Mouse (Mus musculus): ENCODE results near the gene Armc2. TPM values are rescaled to one million over a fixed set of nuclear protein-coding genes. Genes with fewer than 3 reads are reported as not detected.

Gene Armc2
- polyA plus RNA-seq, 1 experiment from 2014 or later, result 1.1 TPM

DNA sequence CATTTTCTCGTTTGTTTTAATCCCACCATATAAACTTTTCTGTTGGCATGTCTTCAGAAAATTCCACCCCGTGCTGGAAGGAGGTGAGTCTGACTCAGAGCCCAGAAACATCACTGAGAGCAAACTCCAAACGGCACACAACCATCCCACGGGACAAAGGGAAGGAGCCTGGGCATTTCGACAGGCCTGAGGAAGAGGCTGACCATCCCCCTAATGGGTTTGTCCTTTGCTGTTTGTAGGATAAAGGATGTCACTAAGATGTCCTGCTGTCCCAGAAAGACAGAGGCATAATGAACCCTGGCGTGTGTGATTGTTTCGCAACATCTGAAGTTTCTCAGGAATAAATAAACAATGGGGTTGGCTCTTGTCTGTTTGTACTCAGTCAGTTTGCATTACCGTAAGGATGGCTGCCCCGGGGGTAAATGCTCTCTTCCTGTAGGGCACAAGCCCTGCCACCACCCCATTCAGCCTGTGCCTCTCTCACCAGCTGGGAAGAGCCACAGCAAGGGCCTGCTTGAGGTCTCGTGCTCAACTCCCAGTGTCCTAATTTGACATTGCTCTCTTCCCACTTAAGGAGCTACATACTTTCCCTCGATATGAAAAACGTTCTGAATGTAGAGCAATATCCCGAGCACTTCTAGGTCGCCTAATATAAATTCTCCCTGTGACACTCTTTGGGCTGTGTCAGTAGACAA lies 26.7 kb downstream of the Armc2 start:
- no peak overlapping the region for H3K4me2 ChIP-seq
- H3K9ac ChIP-seq, result no peak overlapping the region
- no peaks in the 10 kb centered on the region for H3K36me3 ChIP-seq
- no peak overlapping the region for H3K27ac ChIP-seq
- no peak for ATAC-seq (replicated peaks; ENCODE audit: low FRiP score)
- no peaks in the 10 kb centered on the region; the same call in 1 of the 2 replicates for H3K27me3 ChIP-seq
- no peak overlapping the region for H3K4me3 ChIP-seq (replicated peaks)
- H3K9me3 ChIP-seq (replicated peaks), result no peaks in the 10 kb centered on the region
- 32% methylated on average over 14 of the region's 14 CpGs for WGBS
- H3K4me1 ChIP-seq, result 0 out of 2 replicates have a peak, but pooled peaks cover 11% of the 10 kb centered on the region

DNA sequence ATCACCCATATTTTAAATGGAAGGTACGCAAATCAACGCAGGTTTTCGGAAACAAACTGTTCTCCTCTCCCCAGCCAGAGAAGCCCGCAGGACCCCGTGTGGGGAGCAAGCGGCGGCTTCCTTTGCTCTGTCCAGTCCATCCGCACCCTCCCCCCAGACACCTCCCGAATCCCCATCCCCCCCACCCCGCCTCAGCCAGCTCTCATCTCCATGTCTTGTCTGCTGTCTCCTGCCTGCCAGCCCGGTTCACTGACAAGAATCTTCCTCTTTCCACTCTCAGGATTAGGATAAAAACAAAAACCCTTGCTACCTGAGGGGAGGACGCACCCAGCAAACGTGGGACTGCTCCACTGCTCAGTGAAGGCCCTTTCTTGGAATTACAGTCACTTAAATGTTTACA lies 27.3 kb downstream of the Armc2 start:
- Histone ChIP-seq H3K4me1 (0 out of 2 replicates have a peak, but pooled peaks cover 6% of the 10 kb centered on the region), H3K9ac (no peak overlapping the region), H3K9me3 (replicated peaks) (no peaks in the 10 kb centered on the region), H3K27ac (no peak overlapping the region), H3K4me3 (replicated peaks) (no peak overlapping the region), H3K27me3 (no peaks in the 10 kb centered on the region; the same call in 1 of the 2 replicates), H3K4me2 (no peak overlapping the region), H3K36me3 (no peaks in the 10 kb centered on the region)
- no peak for ATAC-seq (replicated peaks; ENCODE audit: low FRiP score)
- WGBS, result 29% methylated on average over 13 of the region's 13 CpGs

DNA sequence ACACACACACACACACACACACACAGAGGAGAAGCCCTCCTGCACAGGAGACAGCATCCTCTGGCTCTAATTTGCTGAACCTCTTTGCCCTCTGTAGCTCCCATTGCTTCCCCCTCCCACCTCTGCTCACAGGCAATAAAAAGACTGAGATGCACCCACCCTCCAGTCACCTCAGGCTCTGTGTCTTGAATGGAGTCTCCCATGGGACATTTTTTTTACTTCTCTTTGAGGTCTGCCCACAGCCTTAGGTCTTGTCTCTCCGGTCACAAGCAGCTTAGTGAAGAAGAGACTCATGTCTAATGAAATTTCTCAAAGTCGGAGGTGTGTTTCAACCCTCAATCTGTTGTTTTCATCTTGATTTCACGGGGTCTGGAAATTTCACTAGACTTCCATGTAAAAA lies 29.3 kb downstream of the Armc2 start:
- Histone ChIP-seq H3K9ac (no peak overlapping the region), H3K4me1 (0 out of 2 replicates have a peak, but pooled peaks cover 6% of the 10 kb centered on the region), H3K27ac (no peak overlapping the region), H3K4me3 (replicated peaks) (no peak overlapping the region), H3K4me2 (no peak overlapping the region), H3K36me3 (no peaks in the 10 kb centered on the region), H3K27me3 (no peaks in the 10 kb centered on the region; the same call in 1 of the 2 replicates), H3K9me3 (replicated peaks) (no peaks in the 10 kb centered on the region)
- no peak for ATAC-seq (replicated peaks; ENCODE audit: low FRiP score)
- 90% methylated on average over 3 of the region's 3 CpGs for WGBS

DNA sequence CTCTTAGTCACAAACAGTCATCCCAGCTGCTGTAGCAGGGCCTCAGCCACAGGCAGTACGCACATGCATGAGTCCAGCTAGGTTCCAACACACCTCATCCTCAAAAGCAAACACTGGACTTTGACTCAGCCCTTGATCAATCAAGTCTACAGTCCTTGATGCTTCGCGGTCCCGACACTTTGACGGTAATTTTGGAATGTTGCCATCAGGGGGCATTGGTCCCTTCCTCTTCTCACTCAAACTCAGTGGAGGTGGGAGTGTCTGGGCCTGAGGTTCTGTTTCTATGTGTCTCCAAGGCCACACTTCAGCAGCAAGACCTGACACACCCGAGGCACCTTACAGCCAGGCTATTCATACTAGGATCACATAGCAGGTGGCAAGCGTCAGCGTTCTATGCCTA lies 32.1 kb downstream of the Armc2 start:
- H3K27ac ChIP-seq, result no peak overlapping the region
- H3K27me3 ChIP-seq, result no peaks in the 10 kb centered on the region; the same call in 1 of the 2 replicates
- no peaks in the 10 kb centered on the region for H3K4me1 ChIP-seq
- 75% methylated on average over 8 of the region's 8 CpGs for WGBS
- no peak overlapping the region for H3K4me3 ChIP-seq (replicated peaks)
- ATAC-seq (replicated peaks; ENCODE audit: low FRiP score), result no peak
- no peak overlapping the region for H3K4me2 ChIP-seq
- no peak overlapping the region for H3K9ac ChIP-seq
- H3K9me3 ChIP-seq (replicated peaks), result no peaks in the 10 kb centered on the region
- no peaks in the 10 kb centered on the region for H3K36me3 ChIP-seq

DNA sequence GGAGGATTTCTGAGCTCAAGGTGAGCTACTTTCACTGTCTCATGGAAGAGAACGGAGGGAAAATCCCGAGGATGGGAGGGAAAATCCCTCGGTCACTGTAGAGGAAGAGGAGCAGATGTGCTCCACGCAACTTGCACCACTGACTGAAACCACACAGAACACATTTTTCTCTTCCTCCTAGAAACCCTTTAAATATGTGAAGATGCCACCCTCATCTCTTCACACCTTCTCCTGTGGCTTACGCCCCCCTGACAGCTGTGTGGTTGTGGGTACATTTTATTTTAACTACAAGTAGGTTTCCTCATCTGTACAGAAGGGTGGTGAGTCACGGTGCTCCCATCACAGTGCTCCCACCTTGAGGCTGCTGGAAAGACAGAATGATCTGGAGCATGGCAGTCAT lies 34.0 kb downstream of the Armc2 start:
- Histone ChIP-seq H3K9ac (no peak overlapping the region), H3K36me3 (no peaks in the 10 kb centered on the region), H3K4me3 (replicated peaks) (no peak overlapping the region), H3K27me3 (no peaks in the 10 kb centered on the region), H3K9me3 (replicated peaks) (no peaks in the 10 kb centered on the region), H3K4me1 (0 out of 2 replicates have a peak, but pooled peaks cover 3% of the 10 kb centered on the region), H3K4me2 (no peak overlapping the region), H3K27ac (no peak overlapping the region)
- no peak for ATAC-seq (replicated peaks; ENCODE audit: low FRiP score)
- WGBS, result 86% methylated on average over 6 of the region's 6 CpGs

DNA sequence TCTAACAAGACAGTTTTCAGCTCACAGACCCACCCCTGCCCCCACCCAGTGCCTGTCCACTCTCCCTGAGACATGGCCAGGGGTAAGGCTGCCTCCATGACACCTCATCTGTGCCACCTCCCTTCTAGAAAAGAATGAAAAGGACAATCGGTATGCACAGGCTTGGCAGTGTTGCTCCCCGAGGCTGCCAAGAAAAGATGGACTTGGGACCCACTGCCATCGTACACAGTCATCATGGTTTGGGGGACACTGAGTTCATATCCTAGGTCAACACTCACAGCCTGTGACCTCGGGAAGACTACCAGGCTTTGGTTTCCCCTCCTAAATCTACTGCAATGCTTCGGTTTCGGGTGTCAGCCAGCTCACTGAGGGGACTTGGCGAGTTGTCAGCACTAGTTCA lies 35.4 kb downstream of the Armc2 start:
- Histone ChIP-seq H3K4me1 (0 out of 2 replicates have a peak, but pooled peaks cover 3% of the 10 kb centered on the region), H3K36me3 (no peaks in the 10 kb centered on the region), H3K9me3 (replicated peaks) (no peaks in the 10 kb centered on the region), H3K9ac (no peak overlapping the region), H3K27ac (no peak overlapping the region), H3K4me2 (no peak overlapping the region), H3K27me3 (no peaks in the 10 kb centered on the region), H3K4me3 (replicated peaks) (no peak overlapping the region)
- ATAC-seq (replicated peaks; ENCODE audit: low FRiP score), result no peak
- 55% methylated on average over 7 of the region's 7 CpGs for WGBS

DNA sequence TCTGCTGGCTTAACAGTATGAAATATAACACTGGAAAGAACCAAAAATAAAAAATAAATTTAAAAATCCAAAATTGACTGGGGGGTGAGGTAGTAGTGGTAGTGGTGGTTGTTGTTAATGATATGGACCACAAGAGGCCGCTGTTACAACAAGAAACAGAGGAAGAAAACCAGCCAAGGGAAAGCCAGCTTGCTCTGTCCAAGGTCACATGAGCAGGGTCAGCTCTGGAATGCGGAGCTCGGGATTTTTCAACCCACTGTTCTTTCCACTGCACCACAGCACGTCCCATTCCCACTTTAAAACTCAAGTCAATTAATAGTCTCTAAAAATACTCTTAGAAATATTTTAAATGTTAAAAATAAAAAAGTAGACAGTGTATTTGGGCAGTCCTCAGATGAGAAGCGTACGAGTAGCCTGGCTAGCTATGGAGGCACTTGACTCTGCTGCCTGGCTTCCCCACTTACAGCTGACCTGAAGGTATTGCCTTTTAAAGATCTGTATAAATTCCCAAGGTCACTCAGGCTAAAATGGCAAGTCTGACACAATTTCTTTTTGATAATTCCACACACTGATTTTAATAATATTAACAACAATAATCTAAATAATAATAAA lies 37.4 kb downstream of the Armc2 start:
- ATAC-seq (replicated peaks; ENCODE audit: low FRiP score), result 0 out of 2 replicates have a peak, but pooled peaks have one; percentile 75
- H3K36me3 ChIP-seq, result no peaks in the 10 kb centered on the region
- 26% methylated on average over 6 of the region's 6 CpGs for WGBS
- no peak overlapping the region for H3K9ac ChIP-seq
- no peaks in the 10 kb centered on the region for H3K9me3 ChIP-seq (replicated peaks)
- H3K4me2 ChIP-seq, result no peak overlapping the region
- no peaks in the 10 kb centered on the region for H3K27me3 ChIP-seq
- H3K4me3 ChIP-seq (replicated peaks), result no peak overlapping the region
- 0 out of 2 replicates have a peak, but pooled peaks cover 3% of the 10 kb centered on the region for H3K4me1 ChIP-seq
- H3K27ac ChIP-seq, result no peak overlapping the region

DNA sequence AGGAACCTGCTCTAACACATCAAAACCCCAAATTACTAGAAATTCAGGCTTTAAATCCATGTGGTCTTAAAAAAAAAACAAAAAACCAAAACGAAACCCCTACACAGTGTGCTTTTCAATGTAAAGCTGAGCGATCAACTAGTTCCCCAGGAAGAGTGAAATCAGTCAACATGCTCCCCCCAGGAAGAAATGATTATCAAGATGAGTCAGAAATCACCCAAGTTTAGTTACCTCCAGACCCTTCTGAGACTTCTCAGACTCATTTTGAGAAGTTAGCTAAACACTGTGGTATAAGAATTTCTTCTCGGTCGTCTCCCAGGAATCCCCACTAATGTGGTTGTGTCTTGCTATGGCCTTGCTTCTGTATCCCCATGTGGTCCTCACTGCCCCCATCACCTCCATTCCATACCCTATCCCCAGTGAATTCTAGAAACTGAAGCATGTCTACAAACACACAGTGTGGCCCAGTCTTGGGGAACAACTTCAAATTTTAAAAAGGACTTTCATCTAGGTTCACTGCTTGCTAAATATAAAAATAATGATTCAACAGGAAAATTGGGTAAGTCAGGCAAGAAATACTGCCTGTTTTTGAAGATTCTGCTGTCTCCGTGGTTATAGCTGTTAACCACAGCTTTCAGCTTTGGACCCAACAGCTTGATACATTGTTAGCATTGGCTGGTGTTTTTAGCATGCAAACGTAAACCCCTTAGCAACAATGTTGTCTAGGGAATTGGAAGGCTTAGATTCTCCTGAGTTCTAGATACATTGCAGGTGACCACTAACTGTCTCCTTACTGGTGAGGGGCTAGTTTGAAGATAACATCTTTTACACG lies 39.6 kb downstream of the Armc2 start:
- H3K27ac ChIP-seq, result no peak overlapping the region
- 77% methylated on average over 7 of the region's 7 CpGs for WGBS
- H3K36me3 ChIP-seq, result no peaks in the 10 kb centered on the region
- H3K9me3 ChIP-seq (replicated peaks), result no peaks in the 10 kb centered on the region
- H3K9ac ChIP-seq, result no peak overlapping the region
- no peak for ATAC-seq (replicated peaks; ENCODE audit: low FRiP score)
- H3K4me2 ChIP-seq, result no peak overlapping the region
- no peak overlapping the region for H3K4me3 ChIP-seq (replicated peaks)
- H3K27me3 ChIP-seq, result no peaks in the 10 kb centered on the region
- 0 out of 2 replicates have a peak, but pooled peaks cover 3% of the 10 kb centered on the region for H3K4me1 ChIP-seq

DNA sequence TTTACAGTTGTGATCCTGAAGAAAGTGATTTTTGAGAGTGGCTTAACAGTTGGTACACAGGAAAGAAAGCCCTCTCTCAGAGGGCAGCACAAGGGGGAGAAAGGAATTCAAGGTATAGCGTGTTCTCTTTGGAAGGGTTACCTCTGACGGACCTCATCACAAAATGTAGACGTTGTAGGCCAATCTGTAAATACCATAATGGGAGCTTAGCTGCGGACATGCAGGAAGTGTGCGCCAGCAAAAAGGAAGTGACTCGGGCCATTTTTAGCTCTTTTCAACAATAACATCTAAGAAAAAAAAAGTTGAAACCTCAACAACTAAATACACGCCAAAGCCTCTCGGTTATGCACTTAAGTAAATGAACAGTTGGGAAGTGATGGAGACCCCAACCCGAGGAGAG lies 45.6 kb downstream of the Armc2 start:
- Histone ChIP-seq H3K9me3 (replicated peaks) (no peaks in the 10 kb centered on the region), H3K36me3 (no peaks in the 10 kb centered on the region), H3K4me1 (no peaks in the 10 kb centered on the region), H3K27me3 (no peaks in the 10 kb centered on the region), H3K9ac (no peak overlapping the region), H3K27ac (peak overlapping the region; percentile 64), H3K4me3 (replicated peaks) (no peak overlapping the region), H3K4me2 (no peak overlapping the region)
- no peak for ATAC-seq (replicated peaks; ENCODE audit: low FRiP score)
- 75% methylated on average over 9 of the region's 9 CpGs for WGBS

DNA sequence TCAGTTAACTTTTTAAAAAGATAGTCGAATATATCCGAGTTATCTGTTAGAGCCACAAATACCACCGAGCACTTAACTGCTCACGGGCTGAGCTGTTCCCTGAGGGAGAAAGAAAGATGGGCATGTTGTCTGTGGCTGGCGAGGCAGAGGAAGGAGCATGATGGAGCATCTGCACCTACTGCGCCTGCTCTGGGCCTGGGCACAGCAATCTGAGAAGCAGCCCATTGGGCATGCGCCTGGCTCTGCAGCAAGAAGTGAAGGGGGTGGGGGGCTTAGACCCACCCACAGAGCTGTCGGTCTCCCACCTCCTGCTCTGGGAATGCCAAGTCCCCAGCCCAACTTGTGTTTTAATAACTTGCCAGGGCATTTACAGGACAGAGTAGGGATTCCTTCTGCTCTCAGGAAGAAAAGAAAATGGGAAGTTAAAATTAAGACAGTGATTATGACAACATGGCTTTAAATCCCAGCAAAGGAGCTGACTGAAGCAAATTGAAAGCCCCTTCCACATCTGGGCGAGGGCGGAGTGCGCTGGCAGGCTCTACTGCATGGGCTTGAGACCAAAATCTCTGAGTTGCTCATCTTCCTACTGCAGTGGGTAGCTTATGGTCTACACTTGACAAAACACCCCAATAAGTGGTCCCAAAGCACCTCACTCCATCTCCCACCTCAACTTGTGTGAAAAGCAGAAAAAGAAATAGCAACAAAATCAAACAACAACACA lies 50.2 kb downstream of the Armc2 start:
- H3K4me1 ChIP-seq, result no peaks in the 10 kb centered on the region
- H3K36me3 ChIP-seq, result no peaks in the 10 kb centered on the region
- no peaks in the 10 kb centered on the region for H3K9me3 ChIP-seq (replicated peaks)
- no peak overlapping the region for H3K4me3 ChIP-seq (replicated peaks)
- no peaks in the 10 kb centered on the region for H3K27me3 ChIP-seq
- no peak overlapping the region for H3K9ac ChIP-seq
- ATAC-seq (replicated peaks; ENCODE audit: low FRiP score), result no peak
- H3K27ac ChIP-seq, result no peak overlapping the region
- 83% methylated on average over 11 of the region's 11 CpGs for WGBS
- H3K4me2 ChIP-seq, result no peak overlapping the region

DNA sequence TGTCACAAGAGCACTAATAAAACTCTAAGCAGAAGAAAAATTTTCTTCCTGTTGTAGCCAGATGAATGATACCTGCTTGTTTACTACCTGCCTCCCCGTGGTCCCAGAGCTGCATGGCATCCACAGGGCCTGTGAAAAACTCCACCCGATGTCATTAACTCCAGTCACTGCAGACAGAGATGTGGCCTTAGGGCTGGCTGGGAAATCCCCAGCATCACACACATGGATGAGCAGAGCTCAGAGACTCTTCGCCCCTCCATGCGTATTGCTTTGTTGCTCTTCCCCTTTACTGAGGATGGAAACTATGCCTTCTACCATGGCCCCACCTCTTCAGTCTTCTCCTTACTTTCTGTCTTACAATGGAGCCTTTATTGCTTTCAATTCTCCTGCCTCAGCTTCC lies 55.5 kb downstream of the Armc2 start:
- Histone ChIP-seq H3K36me3 (no peaks in the 10 kb centered on the region), H3K4me2 (no peak overlapping the region), H3K27me3 (no peaks in the 10 kb centered on the region), H3K4me3 (replicated peaks) (no peak overlapping the region), H3K9ac (no peak overlapping the region), H3K27ac (no peak overlapping the region), H3K9me3 (replicated peaks) (no peaks in the 10 kb centered on the region), H3K4me1 (0 out of 2 replicates have a peak, but pooled peaks cover 2% of the 10 kb centered on the region)
- no peak for ATAC-seq (replicated peaks; ENCODE audit: low FRiP score)
- 56% methylated on average over 4 of the region's 4 CpGs for WGBS

Data from kidney, embryonic 15.5 days (tissue).